Comparison of ENCODE assay signal across 14 mouse cellular contexts in the genomic region with DNA sequence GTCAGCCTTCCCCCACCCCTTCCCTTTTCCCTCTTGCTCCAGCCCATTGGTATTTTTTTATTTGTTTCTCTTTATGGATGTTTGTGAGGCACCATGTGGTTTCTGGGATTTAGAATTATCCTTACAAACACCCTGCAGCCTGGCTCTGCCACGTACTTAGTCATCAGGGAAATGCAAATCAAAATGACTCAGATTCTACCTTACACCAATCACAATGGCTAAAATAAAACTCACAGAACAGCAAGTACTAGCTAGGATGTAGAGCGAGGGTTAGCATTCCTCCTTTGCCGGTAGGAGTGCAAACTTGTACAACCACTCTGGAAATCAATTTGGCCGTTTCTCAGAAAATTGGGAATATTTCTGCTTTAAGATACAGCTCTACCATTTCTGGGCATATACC. TPM values are rescaled to one million over a fixed set of nuclear protein-coding genes. Genes with fewer than 3 reads are reported as not detected.
"Had no signal": no experiment of that assay in that cellular context is flagged by ENCODE, and none has a peak within 500 bp of the region (broad histone marks: within the 10 kb centered on the region; RNA-seq: fewer than 3 reads in every experiment).

No protein-coding gene starts in this region.

- ATAC-seq: liver, postnatal 0 days; lung, postnatal 0 days; midbrain, embryonic 13.5 days; midbrain, embryonic 15.5 days had no signal

- DNase-seq: liver, postnatal 0 days; lung, adult 2 months; lung, postnatal 14 days; lung, postnatal 36 days; right cerebral cortex, postnatal 14 days; right cerebral cortex, postnatal 4 days; spleen, adult 18-20 months; thymus, adult 18-20 months; thymus, postnatal 14 days; thymus, postnatal 36 days had no signal

RNA-seq across cellular contexts. Expression of gene Morc4, which starts 49.1 kb away (rescaled TPM):
- total RNA-seq: monocyte, adult 5-6 weeks had no signal
